Mouse (Mus musculus) kidney, adult 2 months (tissue): Measurements from ENCODE around the gene Afmid. TPM values are rescaled to one million over a fixed set of nuclear protein-coding genes. Genes with fewer than 3 reads are reported as not detected.

Experiments used
- DNase-seq: peaks from one replicate; pipeline ENCODE4 v3.0.0; 2021
- H3K27ac ChIP-seq: fragments of 200-500 bp; 2 replicates; pipeline ENCODE4 v1.5.1; 2012; ENCODE audit warnings: low read depth, low read length, control low read depth, inconsistent platforms; ENCODE audit not compliant: insufficient read depth
- H3K27me3 ChIP-seq: fragments of 200-500 bp; replicated peaks from 2 replicates; pipeline ENCODE4 v1.6.1; 2012; ENCODE audit warnings: mild to moderate bottlenecking, moderate library complexity, low read length, inconsistent platforms; ENCODE audit not compliant: control insufficient read depth, insufficient read depth
- H3K36me3 ChIP-seq: fragments of 200-500 bp; 2 replicates; pipeline ENCODE4 v1.6.1; 2012; ENCODE audit warnings: mild to moderate bottlenecking, moderate library complexity, low read length, inconsistent platforms; ENCODE audit not compliant: control insufficient read depth, insufficient read depth
- H3K4me1 ChIP-seq: fragments of 200-500 bp; 2 replicates; pipeline ENCODE4 v1.6.1; 2011; ENCODE audit warnings: low read length; ENCODE audit not compliant: control insufficient read depth, insufficient read depth
- H3K4me3 ChIP-seq: fragments of 200-500 bp; 2 replicates; pipeline ENCODE4 v1.5.1; 2011; ENCODE audit warnings: mild to moderate bottlenecking, low read depth, low read length, control low read depth; ENCODE audit not compliant: insufficient read depth
- CTCF ChIP-seq: fragments of 200-500 bp; conservative IDR thresholded peaks from 2 replicates; pipeline ENCODE4 v1.5.1; 2011; ENCODE audit warnings: low read depth, mild to moderate bottlenecking, control low read depth, low read length, moderate library complexity, mixed read lengths; ENCODE audit not compliant: insufficient read depth, insufficient read length
- POLR2A ChIP-seq: fragments of 200-500 bp; IDR thresholded peaks from one replicate; pipeline ENCODE4 v1.6.1; 2011; ENCODE audit warnings: low read depth, low read length, control low read depth
- WGBS: fragments of 180-500 bp; shearing (Covaris S2); methylation state at CpG from one replicate; pipeline ENCODE4 v1.1.7; 2018; 5-methylcytosine and 5-hydroxymethylcytosine counted together
- polyA plus RNA-seq: library from polyadenylated mRNA; depleted of rRNA; stranded (reverse); fragments of >200 nt; gene quantifications from 2 replicates; pipeline ENCODE4 v1.2.3, GENCODE M21; 2012

Gene Afmid
- polyA plus RNA-seq, 1 experiment = 89.7 TPM

- no peak overlapping the region for H3K27ac ChIP-seq
- DNase-seq = no peak
- H3K27me3 ChIP-seq = no peaks in the 10 kb centered on the region
- 65% methylated on average over 3 of the region's 3 CpGs for WGBS
- peaks cover 6% of the 10 kb centered on the region; the same call in 1 of the 2 replicates for H3K4me1 ChIP-seq
- TF ChIP-seq CTCF = no peak
- no peak overlapping the region for H3K4me3 ChIP-seq
- no peaks in the 10 kb centered on the region for H3K36me3 ChIP-seq
These were observed 27.2 kb downstream of the Afmid start for GRCm38 (mm10) chr11:117852875-117853274.

DNA sequence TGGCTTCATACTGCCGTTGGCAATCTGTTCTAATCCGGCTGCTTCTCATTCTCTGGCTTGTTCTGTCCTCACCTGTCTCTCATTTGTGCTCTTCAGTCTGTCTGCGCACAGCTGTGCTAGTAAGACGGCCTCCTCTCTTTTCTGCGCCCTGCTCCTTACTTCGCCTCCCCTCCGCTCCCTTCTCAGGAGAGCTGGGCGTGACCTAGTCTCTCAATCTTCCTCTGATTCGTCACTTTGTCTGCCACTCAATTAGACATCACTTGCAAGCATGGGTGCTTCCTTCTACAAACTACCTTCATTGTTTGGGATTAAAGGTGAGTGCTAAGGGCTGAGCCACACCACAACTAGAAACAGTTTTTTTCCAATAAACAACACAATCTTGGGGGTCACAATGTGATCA is 28.5 kb downstream of the Afmid start:
- WGBS = 92% methylated on average over 9 of the region's 9 CpGs

DNA sequence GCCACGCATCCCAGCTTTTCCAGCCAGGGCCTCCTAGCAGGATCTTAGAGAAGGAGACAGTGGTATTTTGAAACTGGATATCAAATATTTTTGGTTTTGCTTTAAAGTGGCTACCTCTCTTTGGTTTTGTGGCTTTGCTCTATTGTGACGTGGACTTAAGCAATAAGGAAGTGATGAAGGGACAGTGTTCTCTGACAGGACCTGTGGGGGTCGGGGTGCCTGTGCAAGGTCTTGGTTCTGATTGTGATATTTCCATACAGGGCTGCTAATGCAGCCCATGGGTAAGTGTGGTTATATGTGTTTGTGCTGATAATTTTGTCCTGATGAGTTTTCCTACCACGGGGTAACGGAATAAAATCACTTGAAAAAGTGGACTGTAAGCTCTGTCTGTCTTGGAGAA is 29.6 kb downstream of the Afmid start:
- TF ChIP-seq CTCF = no peak
- TF ChIP-seq POLR2A = no peak
- 85% methylated on average over 5 of the region's 5 CpGs for WGBS

More for the DNA sequence above, 28.5 kb downstream of the Afmid start:
- H3K27ac ChIP-seq = no peak overlapping the region
- DNase-seq = no peak
- H3K4me1 ChIP-seq = no peaks in the 10 kb centered on the region; the same call in 1 of the 2 replicates
- no peak overlapping the region for H3K4me3 ChIP-seq
- TF ChIP-seq CTCF (no peak), POLR2A (no peak)
- H3K36me3 ChIP-seq = no peaks in the 10 kb centered on the region
- H3K27me3 ChIP-seq = no peaks in the 10 kb centered on the region

DNA sequence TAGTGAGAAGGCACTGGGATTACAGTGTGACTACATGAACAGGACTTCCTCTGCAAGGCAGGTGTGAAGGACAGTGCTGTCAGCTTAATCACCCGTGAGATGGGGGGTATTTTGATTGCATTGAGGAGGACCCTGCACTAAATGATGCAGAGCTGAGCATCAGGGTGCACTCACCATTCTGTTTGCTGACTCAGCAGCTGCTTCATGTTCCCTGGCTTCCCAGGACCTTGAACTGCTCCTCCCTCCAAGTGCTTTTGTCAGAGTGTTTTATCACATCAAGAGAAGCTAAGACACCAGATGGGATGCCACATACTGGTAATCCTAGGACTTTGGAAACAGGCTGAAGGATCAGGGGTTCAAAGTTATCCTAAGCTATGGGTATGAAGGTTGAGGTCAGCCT is 30.3 kb downstream of the Afmid start:
- H3K36me3 ChIP-seq = no peaks in the 10 kb centered on the region
- no peak overlapping the region for H3K4me3 ChIP-seq
- no peaks in the 10 kb centered on the region for H3K27me3 ChIP-seq
- H3K27ac ChIP-seq = no peak overlapping the region
- no peak for TF ChIP-seq POLR2A
- no peak for TF ChIP-seq CTCF
- WGBS = 45% methylated on average over 1 of the region's 1 CpGs
- no peaks in the 10 kb centered on the region; the same call in 1 of the 2 replicates for H3K4me1 ChIP-seq
- no peak for DNase-seq

More for the DNA sequence above, 29.6 kb downstream of the Afmid start:
- no peak overlapping the region for H3K4me3 ChIP-seq
- no peaks in the 10 kb centered on the region for H3K36me3 ChIP-seq
- no peaks in the 10 kb centered on the region; the same call in 1 of the 2 replicates for H3K4me1 ChIP-seq
- no peak overlapping the region for H3K27ac ChIP-seq
- DNase-seq = no peak
- H3K27me3 ChIP-seq = no peaks in the 10 kb centered on the region

- H3K4me1 ChIP-seq = no peaks in the 10 kb centered on the region; the same call in 1 of the 2 replicates
- TF ChIP-seq POLR2A (no peak), CTCF (no peak)
- no peaks in the 10 kb centered on the region for H3K27me3 ChIP-seq
- no peak overlapping the region for H3K4me3 ChIP-seq
- DNase-seq = no peak
- H3K36me3 ChIP-seq = no peaks in the 10 kb centered on the region
- 94% methylated on average over 10 of the region's 10 CpGs for whole genome bisulfite sequencing
- no peak overlapping the region for H3K27ac ChIP-seq
These were observed 31.7 kb downstream of the Afmid start for GRCm38 (mm10) chr11:117857462-117857861.

DNA sequence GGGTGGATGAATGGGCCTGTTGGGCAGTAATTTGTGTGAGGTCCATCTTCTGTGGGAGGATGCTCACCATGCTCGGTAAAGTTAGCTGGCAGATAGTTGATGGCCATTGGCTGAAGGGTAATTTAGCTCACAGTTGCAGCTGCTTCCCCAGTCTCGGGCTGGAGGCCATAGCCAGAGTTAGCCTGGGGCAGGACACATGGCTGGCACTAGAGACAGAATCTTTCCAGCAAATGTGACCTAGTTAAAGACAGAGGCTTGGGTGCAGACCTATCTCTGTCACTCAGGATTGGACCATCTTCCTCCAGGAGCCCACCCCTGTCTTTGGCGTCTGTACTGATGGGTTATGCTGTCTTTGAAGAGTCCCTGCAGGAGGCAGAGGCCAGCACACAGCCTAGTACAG is 32.7 kb downstream of the Afmid start:
- H3K27ac ChIP-seq = no peak overlapping the region
- TF ChIP-seq POLR2A (no peak), CTCF (no peak)
- WGBS = 68% methylated on average over 3 of the region's 3 CpGs
- H3K27me3 ChIP-seq = no peaks in the 10 kb centered on the region
- H3K4me3 ChIP-seq = no peak overlapping the region
- DNase-seq = no peak
- H3K36me3 ChIP-seq = no peaks in the 10 kb centered on the region
- H3K4me1 ChIP-seq = no peaks in the 10 kb centered on the region

- DNase-seq = no peak
- no peaks in the 10 kb centered on the region for H3K36me3 ChIP-seq
- H3K27ac ChIP-seq = no peak within 1 kb of the TSS
- TF ChIP-seq POLR2A (no peak), CTCF (no peak)
- no peaks in the 10 kb centered on the region for H3K27me3 ChIP-seq
- no peaks in the 10 kb centered on the region for H3K4me1 ChIP-seq
- 17% methylated on average over 23 of the region's 23 CpGs for WGBS
- H3K4me3 ChIP-seq = no peak within 1 kb of the TSS
These were observed 34.9 kb downstream of the Afmid start, which contains the start of gene Tmem235 for GRCm38 (mm10) chr11:117860601-117861000. TSS of gene Tmem235 (plus strand) at chr11:117860752.
